Mouse (Mus musculus): ENCODE measurements around the gene Prr5.

The Prr5 gene

GRCm38 (mm10) chr15:84679090-84679489 lies 9.7 kb downstream of the Prr5 start:
- CTCF ChIA-PET = interaction anchor here (0.9 to 1.1 kb wide), 3 partner anchors 13 to 40 kb away, joined by 3 read pairs; no protein-coding TSS in a partner anchor

- CTCF ChIA-PET = interaction anchor here (0.9 to 1.1 kb wide), 3 partner anchors 13 to 39 kb away, joined by 3 read pairs; no protein-coding TSS in a partner anchor
Measured at GRCm38 (mm10) chr15:84679794-84680193, 10.4 kb downstream of the Prr5 start.

GRCm38 (mm10) chr15:84680545-84681454 lies 11.4 kb downstream of the Prr5 start:
- CTCF ChIA-PET = no interaction called here

GRCm38 (mm10) chr15:84681455-84682193 lies 12.2 kb downstream of the Prr5 start:
- CTCF ChIA-PET = interaction anchor here (0.6 to 0.7 kb wide), 2 partner anchors 19 to 1181 kb away, joined by 3 to 7 read pairs; no protein-coding TSS in a partner anchor

GRCm38 (mm10) chr15:84682206-84682605 lies 12.8 kb downstream of the Prr5 start:
- CTCF ChIA-PET = interaction anchor here (0.6 to 0.7 kb wide), 2 partner anchors 19 to 1182 kb away, joined by 3 to 7 read pairs; no protein-coding TSS in a partner anchor

- CTCF ChIA-PET = no interaction called here
Measured at GRCm38 (mm10) chr15:84682821-84683220, 13.4 kb downstream of the Prr5 start.

GRCm38 (mm10) chr15:84684520-84684919 lies 15.1 kb downstream of the Prr5 start:
- CTCF ChIA-PET = interaction anchor here (1.1 to 1.2 kb wide), 2 partner anchors 9 kb away, joined by 3 read pairs; no protein-coding TSS in a partner anchor

- CTCF ChIA-PET = interaction anchor here (1.1 to 1.2 kb wide), 2 partner anchors 8 to 10 kb away, joined by 3 read pairs; no protein-coding TSS in a partner anchor
Measured at GRCm38 (mm10) chr15:84685417-84685816, 16.0 kb downstream of the Prr5 start.

GRCm38 (mm10) chr15:84687904-84688303 lies 18.5 kb downstream of the Prr5 start:
- CTCF ChIA-PET = no interaction called here

- CTCF ChIA-PET = interaction anchor here (1.0 kb wide), 1 partner anchor 13 kb away, joined by 3 read pairs; no protein-coding TSS in a partner anchor
Measured at GRCm38 (mm10) chr15:84689356-84689755, 19.9 kb downstream of the Prr5 start.

- CTCF ChIA-PET = interaction anchor here (0.7 to 0.9 kb wide), 2 partner anchors 14 to 275 kb away, joined by 5 to 6 read pairs; no protein-coding TSS in a partner anchor
Measured at GRCm38 (mm10) chr15:84691513-84691912, 22.1 kb downstream of the Prr5 start.

GRCm38 (mm10) chr15:84692645-84693044 lies 23.2 kb downstream of the Prr5 start:
- CTCF ChIA-PET = interaction anchor here (0.9 kb wide), 2 partner anchors 13 to 15 kb away, joined by 3 to 6 read pairs; no protein-coding TSS in a partner anchor

- CTCF ChIA-PET = no interaction called here
Measured at GRCm38 (mm10) chr15:84696021-84696420, 26.6 kb downstream of the Prr5 start.

- CTCF ChIA-PET = no interaction called here
Measured at GRCm38 (mm10) chr15:84697611-84698011, 28.2 kb downstream of the Prr5 start.

GRCm38 (mm10) chr15:84698189-84698588 lies 28.8 kb downstream of the Prr5 start:
- CTCF ChIA-PET = no interaction called here

- CTCF ChIA-PET = interaction anchor here (0.6 to 2.7 kb wide), 2 partner anchors 18 to 26 kb away, joined by 7 to 18 read pairs; no protein-coding TSS in a partner anchor
Measured at GRCm38 (mm10) chr15:84700147-84700794, 30.9 kb downstream of the Prr5 start.

- CTCF ChIA-PET = interaction anchor here (0.5 to 2.7 kb wide), 4 partner anchors 12 to 39 kb away, joined by 3 to 18 read pairs (median 3); no protein-coding TSS in a partner anchor
Measured at GRCm38 (mm10) chr15:84701947-84702346, 32.5 kb downstream of the Prr5 start.

GRCm38 (mm10) chr15:84702391-84703345 lies 33.2 kb downstream of the Prr5 start:
- CTCF ChIA-PET = interaction anchor here (0.9 to 2.7 kb wide), 2 partner anchors 13 to 29 kb away, joined by 3 to 18 read pairs; no protein-coding TSS in a partner anchor

GRCm38 (mm10) chr15:84703992-84704391 lies 34.6 kb downstream of the Prr5 start:
- CTCF ChIA-PET = interaction anchor here (0.7 kb wide), 1 partner anchor 13 kb away, joined by 3 read pairs; no protein-coding TSS in a partner anchor
